Mouse (Mus musculus): ENCODE data around the gene Ablim2.
A peak's percentile ranks its signal among the peaks of the same experiment; 100 is the strongest.

The Ablim2 gene

DNA sequence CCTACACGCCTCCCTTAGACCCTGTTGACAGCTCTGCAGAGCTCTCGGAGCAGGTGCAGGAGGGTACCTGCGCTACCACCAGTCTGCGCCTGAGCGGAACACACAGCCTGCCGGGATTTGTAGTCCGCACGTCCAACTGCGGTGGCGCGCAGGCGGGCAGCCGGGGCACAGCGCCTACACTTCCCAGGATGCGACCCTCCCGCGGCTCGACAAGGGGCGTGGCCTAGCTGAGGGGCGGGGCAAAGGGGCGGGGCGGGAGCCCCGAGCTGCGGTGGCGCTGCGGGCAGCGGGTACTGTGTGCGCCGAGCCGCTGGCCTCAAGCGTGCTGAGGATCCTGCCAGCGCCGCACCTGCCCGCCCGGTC lies at the start of gene Ablim2:
Gene Ablim2 (plus strand): TSS at position 242 of the 363 bp plus-strand sequence.
- peak; percentile 92 for DNase-seq (ENCODE audit: low read depth, low spot score)

DNA sequence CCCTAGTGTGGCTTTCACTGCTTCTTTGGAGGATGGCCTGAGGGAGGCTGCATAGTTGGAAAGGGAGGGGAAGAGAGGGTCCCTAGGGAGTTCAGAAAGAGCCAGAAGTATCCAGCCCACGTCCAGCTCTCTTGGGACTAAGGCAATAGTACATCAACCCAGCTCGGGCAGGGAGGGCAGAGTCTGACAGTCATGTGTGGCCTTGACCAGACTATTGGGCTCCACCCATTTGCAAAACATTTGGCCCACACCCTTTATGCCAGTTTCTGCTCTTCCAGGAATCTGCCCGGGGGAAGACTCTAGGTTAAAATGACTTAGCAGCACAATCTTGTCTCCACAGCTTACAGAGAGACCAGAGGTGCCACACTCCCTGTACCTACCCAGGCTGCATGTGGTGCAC lies 47.2 kb upstream of the Ablim2 start:
- no peak for DNase-seq (ENCODE audit: low read depth, low spot score)

DNA sequence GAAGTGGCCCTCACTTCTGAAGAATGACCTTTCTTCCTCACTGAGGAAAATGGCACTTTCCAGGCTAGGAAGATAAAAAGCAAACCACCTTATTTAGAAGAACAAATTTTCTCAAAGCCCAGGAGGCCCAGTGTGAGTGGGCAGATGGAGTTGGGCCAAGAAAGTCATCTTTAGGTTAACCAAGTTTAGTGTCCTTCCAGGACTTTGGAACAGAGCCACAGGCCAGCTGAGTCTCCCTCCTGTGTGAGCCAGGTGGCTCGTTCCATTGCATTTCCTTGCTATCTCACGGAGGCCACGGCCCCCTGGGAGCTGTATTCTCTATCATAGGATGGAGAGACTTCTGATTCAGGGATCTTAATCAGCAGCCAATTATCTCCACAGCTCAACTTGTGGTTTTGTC lies 46.7 kb upstream of the Ablim2 start:
- no peak for DNase-seq (ENCODE audit: low read depth, low spot score)

DNA sequence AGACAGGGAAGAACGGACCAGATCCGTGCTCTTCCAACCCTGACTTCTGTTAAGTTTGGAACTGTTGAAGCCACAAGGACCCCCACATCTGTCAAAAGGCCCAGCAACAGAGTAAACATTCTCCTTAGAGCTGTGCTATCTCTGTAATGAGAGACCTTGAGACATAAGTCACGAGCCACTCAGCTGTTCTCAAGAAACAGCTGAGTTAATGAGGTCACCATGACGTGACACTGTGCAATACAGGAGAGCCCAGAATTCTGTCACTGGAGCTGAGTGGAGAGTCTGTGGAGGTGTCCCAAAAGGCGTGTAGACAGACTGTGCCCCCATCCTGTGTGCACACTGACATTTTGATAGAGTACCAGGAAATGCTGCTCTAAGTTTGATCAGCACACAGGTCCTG lies 45.2 kb upstream of the Ablim2 start:
- no peak for DNase-seq (ENCODE audit: low read depth, low spot score)

DNA sequence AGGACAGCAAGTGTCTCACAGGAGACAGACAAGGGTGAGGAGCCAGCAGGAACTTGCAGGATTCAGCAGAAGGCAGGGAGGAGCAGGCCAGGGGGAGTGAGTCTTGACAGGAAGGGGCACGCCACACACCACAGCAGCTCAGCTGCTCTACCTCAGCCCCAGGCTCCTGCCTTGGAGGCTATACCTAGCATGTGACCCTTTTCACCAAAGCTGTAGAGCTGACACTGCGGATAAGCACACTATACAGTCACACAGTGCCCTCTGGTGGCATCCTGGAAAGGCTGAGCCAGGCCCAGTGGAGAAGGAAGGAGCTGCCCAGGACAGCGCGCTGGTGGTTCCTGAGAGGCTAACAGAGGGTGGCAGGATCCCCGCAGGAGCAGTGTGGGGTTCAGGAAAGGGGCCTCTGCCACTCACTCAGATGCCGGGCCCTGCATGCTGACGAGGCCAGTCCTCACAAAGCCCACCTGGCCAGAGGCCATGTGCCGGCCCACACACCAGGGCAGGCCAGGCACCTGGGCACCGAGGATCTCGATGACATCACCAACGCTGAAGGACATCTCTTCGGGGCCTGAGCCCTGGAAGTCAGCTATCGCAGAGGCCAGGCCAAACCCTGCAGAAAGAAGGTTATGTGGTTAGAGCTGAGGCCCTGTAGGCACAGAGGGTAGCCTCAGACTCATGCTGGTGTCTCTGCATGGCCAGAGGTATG lies 43.9 kb upstream of the Ablim2 start:
- DNase-seq (ENCODE audit: low read depth, low spot score) = peak; percentile 85

DNA sequence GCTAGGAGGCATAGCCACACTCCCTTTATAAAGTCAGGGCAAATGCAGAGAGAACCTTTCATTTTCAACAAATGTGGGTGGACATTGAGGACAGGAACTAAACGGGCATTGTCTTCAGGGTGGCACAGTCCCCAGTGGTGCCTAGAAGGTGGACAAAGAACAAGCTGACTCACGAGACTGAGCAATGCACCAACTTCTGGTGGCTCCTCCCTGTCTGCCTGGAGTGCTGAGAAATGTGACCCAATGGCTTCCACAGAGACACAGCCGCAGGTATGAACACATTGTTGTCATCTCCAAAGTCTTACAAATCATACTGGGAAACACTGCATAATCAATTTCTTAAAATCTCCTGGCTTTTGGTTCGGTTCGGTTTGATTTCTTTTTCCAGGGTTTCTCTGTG lies 40.2 kb upstream of the Ablim2 start:
- no peak for DNase-seq (ENCODE audit: low read depth, low spot score)

DNA sequence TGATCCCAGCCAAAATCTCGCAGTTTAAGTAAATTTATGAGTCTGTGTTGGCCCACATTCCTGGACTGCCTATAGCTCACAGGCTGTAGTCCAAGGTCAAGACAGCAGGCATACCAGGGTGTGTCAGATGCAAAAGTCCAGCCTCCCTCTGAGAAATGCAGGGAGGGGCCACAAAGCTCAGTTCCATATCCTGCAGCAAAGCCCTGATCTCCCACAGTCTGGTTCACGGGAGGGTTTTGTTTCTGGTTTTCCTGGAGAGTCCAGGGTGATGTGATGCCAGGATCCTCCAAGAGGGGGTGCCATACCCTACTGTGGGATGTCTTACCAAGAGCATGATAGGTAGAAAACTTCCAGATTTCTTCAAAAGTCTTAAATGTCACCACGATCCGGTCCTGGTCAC lies 39.7 kb upstream of the Ablim2 start:
- DNase-seq (ENCODE audit: low read depth, low spot score) = peak; percentile 28

DNA sequence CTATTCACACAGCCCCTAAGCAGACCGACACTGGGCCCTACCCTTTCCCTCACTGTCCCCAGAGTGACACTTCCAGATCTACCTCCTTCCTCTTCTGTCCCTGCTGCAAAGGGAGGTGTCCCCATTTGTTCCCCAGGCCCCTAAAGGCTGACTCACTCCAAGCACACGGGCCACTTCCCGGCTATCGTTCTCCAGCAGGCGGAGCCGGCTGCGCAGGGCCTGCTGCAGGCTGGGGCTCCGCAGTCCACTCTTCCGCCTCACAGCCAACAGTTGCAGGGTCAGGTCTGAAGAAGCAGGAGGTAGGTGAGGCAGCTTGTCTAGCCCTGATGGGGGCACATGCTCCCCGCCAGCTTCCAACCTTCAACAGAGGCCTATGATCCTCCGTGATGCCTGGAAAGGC lies 38.9 kb upstream of the Ablim2 start:
- DNase-seq (ENCODE audit: low read depth, low spot score) = no peak

DNA sequence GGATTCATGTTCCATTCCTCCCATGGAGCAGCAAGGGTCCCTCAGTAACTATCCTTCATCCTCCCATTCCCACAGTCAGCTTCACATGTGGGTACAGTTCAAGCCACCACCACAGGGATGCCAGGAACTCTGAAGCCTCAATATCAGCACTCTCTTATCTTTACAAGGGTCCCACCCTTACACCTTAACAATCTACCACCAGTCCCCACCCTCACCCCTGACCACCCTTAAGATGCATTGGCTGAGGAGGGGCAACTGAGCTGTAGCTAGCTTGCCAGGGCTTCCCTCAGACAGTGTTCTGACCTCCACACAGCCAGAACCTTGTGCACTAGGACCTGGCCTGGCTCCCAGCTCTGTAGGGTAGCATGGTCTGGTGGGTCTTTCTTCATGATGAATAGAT lies 38.3 kb upstream of the Ablim2 start:
- no peak for DNase-seq (ENCODE audit: low read depth, low spot score)

DNA sequence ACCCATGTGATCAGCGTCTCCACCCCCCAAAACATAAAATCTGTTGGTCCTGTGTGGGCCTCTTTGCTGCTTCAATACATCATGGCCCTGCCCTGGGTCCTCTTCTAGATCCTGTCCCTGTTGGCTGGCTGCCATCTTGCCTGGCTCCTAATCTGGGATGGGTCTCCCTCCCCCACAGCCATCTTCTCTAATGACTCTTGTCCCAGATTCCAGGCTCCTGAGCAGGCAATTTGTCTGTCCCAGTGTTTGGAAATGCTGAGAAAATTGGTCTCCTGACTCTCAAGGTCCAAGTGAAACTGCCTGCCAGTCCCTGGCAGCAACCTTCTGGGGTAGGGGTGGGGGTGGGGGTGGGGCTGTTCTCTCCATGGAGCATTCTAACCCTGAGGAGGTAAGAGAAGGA lies 37.8 kb upstream of the Ablim2 start:
- DNase-seq (ENCODE audit: low read depth, low spot score) = no peak

DNA sequence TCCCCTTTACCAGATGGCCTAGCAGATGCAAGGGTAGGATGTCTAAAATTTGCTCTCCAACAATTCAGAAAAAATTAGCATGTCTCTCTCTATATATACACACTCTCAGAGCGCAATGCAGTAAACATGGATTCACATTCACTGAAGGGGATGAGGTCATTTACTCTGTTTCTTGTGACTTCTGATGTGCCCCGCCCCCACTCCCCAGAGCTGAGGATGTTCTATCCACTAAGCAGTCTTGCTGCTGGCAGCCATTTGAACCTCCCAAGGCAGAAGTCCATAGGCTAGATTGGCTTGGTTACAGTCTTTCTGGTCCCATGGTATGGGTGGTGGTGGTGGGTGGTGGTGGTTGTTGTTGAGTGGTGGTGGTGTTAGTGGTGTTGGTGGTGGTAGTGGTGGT lies 35.7 kb upstream of the Ablim2 start:
- DNase-seq (ENCODE audit: low read depth, low spot score) = no peak

DNA sequence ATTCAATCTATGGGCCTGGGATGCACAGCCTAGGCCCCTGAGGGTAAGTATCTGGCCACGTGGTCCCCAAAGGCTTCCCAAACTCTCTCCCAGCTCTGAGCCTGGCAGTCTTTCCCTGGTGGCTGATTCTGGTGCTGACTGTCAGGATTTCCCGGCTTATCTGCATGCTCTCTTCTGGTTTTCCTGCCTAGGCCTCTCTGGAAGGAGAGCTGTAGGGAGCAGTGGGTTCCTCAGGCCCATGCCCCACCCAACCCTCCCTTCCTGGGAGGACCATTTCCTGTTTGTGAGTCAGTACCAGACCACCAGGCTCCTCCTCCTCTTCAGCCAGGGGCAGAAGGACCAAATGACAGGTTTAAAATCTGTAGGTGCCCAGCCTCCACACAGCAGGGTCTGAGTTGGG lies 35.0 kb upstream of the Ablim2 start:
- DNase-seq (ENCODE audit: low read depth, low spot score) = no peak

DNA sequence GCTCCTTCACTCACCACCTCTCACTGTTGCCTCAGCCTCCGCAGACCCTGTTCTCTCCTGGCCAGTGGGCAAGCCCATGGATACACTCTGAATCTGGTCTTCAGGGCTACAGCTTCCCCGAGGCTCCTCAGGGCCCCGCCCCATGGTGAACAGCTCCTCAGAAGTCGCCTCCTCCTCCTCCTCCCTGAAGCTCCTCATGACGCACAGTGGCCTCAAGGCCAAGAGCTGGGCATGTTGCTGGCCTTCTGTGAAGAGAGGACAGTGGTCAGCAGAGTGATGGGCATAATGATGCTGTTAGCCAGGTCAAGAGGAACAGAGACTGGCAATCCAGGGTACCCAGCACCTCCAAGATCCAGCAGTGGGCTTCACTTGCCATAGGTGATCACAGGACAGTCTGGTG lies 33.8 kb upstream of the Ablim2 start:
- no peak for DNase-seq (ENCODE audit: low read depth, low spot score)

DNA sequence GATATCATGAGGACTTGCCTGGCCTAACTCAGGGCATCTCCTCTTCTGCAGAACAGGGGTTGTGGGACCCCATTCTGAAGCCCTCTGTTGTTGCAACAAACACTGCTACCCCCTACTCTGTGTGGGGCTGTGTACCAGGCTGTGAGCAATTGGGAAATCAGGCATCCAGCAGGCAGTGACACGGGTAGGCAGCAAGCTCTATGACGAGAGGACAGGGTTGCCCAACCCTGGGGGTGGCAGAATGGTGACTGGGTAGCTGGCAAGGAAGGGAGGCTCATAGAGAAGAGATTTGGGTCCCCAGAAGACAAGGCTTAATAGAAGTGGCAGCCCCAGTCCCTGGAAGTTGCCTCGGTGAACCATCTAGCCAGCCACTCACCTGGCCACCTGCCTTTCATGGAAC lies 31.8 kb upstream of the Ablim2 start:
- DNase-seq (ENCODE audit: low read depth, low spot score) = no peak

DNA sequence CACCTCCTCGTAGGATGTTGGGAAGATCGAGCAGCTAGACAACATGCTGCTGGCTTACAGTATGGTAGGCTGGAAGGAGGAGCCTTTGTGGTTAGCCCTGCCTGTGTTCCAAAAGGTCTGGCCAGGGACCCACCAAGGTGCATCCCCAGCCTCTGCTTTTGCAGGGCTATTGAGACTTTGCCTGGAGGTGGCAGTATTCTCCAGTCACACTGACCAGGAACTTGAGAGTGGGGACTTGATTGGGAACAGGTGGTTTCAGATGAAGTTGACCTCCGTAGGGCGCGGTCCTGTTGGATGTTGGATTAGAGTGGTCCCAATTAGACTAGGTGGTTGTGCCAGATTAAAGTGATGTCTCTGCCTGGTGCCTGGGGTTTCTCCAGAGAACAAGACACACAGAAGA lies 30.2 kb upstream of the Ablim2 start:
- DNase-seq (ENCODE audit: low read depth, low spot score) = no peak

DNA sequence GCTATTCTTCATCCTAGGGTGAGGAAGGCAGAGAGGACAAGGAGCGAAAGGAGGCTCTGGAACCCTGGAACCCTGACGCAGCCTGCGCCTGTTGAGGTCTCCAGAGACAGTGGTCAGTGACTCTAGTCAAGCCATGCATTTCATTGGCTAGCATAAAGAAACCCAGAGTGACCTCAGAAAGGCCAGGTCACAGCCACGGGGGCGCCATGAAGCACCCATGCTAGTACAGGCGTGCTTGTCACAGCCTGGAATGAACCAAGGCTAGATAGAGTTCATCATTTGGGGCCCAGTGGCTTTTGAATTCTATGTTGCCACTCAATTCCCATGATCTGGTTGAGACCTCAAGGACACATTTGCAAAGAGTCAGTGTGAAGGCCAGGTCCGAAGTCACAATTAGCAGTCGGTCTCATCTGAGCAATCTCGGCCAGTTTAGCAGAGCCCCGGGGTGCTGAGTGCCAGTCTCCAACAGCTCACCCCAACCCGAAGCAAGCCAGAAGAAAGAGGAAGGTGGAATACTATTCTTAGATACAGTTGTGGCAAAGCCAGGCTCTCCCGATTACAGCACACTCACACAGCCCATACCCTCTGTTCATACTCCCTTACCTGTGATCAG lies 29.2 kb upstream of the Ablim2 start:
- no peak for DNase-seq (ENCODE audit: low read depth, low spot score)

DNA sequence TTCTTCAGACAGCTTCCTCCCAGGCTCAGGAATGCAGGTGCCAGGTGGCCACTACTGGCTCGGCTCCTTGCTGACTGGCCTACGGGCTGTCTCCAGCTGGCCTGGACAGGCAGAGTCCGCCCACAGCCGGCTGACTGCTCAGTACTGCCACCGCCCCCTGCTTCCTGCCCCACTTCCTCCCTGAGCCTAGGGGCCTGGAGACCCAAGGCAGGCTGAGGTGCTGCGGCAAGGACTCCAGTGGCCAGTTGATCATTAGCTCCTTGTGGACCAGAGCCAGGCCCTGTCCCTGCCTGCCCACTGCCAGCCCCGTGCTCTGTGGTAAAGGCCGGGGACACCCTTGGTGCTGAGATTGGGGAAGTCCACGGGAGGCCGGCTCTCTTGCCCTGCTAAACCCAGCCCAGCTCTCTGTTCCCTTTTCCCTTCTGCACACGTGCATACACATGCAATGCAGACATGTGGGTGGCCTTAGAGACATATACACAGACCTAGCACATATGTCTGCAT lies 28.7 kb upstream of the Ablim2 start:
- peak; percentile 45 for DNase-seq (ENCODE audit: low read depth, low spot score)

DNA sequence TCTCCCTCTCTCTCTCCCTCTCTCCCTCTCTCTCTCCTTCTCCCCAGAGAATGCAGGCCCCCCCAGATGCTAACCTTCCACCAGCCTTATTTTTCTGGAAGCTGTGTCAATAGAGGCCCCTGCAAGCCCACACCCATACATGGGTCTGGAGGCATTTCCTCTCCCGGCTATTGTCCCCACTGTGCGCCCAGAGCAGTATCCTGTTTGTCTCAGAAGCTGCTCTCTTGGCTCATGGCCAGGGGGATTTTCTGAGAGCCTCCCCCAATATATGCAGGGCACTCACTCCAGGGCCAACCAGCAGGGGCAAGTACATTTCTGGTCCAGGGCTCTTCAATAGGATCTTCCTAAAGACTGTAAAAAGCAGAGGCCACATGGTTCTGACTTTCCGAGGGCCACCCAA lies 27.8 kb upstream of the Ablim2 start:
- DNase-seq (ENCODE audit: low read depth, low spot score) = no peak

DNA sequence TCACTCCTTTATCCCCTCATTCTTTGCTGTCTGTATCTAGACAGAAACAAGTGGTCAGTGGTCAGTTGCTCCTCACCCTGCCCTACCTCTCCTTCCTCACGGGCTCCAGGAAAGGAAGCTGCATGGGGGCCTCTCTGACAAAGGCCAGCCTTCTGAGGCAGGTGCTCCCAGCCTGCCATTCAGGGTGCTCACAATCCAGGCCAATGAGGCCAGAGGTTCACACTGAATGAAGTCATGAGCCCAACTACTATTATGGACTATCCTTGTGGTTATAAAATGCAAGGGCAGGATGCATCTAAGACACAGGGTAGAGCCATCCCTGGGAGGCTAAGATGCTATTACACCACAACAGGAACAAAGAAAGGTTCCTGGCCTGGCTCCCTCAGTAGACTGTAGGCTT lies 27.1 kb upstream of the Ablim2 start:
- DNase-seq (ENCODE audit: low read depth, low spot score) = no peak

DNA sequence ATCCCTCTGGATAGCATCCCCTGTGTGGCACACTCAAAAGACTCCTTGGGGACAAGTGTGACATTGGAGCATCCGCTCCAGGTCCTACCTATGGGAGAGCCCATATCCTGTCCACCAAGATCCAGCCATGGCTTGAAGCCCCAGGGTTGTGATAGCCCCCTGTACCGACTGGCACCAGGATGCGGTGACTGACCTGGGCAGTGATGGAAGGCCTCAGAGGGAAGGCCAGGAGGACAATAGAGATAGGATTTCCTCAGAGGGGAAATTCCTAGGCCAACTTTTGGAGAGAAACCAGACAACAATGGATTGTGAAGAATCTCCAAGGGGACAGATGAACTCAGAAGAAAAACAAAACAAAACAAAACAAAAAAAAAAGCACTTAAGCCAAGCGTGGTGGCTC lies 26.7 kb upstream of the Ablim2 start:
- no peak for DNase-seq (ENCODE audit: low read depth, low spot score)

DNA sequence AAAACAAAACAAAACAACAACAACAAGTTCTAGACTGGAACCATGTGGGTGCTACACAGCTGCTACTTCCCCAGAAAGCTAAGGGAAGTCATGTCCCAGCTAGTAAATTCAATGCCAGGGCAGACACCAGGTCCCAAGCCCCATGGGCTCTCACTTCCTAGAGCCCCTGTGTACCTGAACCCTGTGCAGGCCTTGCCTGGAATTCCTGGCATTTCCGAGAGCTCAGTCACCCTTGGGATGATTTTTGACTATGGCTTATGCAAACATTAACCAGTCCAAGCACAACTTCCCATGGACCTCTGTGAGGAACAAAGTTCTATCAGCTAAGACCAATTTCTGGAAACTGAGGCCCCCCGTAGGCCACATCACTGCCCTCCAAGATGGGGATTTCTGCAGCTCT lies 24.2 kb upstream of the Ablim2 start:
- DNase-seq (ENCODE audit: low read depth, low spot score) = no peak

DNA sequence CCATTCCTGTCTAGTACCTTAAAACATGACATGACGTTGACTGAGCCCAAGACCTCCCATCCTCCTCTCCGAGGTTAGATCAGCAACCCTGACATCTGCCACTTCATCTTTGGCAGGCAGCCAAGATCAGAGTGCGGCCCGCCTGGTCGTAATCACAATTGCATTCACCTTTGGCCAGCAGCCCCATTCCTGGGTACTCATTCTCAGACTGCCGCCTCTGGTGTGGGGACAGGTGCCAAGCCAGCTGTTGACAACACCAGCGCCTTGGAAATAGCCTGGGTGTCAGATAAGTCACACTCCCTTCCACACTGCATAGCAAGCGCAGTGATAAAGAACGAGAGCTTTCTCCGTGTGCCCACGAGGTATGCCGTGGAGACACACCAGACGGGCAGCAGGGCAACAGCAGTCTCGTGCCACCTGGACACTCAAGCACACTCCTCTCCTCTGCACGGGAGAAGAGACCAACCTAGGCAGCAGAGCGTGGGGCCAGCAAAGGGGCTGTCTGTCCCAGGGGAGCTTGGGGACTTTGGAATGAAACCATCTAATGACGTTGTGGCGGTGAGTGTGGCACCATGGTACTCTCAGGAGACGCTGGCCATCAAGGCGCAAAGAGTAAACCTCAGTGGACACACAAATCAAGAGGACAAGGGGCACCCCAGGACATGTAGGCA lies 20.3 kb upstream of the Ablim2 start:
- DNase-seq (ENCODE audit: low read depth, low spot score) = no peak

DNA sequence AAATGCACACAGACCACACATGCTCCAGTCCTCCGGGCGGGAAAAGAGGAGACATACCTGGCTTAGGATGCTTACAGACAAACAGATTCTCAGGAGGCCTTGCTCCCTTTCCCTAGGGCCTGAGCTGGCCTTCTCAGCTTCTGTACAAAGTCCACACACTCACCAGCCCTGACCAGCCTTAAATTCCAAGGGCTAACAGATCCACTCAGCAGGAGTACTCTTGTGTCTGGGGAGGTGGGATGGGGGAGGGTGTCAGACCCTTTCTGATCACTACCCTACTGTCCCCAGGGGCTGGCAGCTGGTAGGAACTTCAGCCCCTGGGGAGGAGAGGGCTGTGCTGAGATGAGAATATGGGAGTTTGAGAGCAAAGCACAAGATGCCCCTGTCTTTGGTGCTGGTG lies 18.7 kb upstream of the Ablim2 start:
- DNase-seq (ENCODE audit: low read depth, low spot score) = no peak
